ENCODE assay signal across 8 mouse cellular contexts in genomic region chr10:30810247-30810966, GRCm38 (mm10). TPM values are rescaled to one million over a fixed set of nuclear protein-coding genes. Genes with fewer than 3 reads are reported as not detected.
DNase-seq lines count a peak whose midpoint lies in the region; ATAC-seq and TF ChIP-seq lines count a peak whose summit lies in the region.

No protein-coding gene starts in this region.

- DNase-seq in layer of hippocampus, adult 2 months (ENCODE audit: low spot score in 2 of 2): no peak
- no peak for DNase-seq in layer of hippocampus, adult 11-12 months (ENCODE audit: low spot score)
- peak; percentile 43 for DNase-seq in cerebellum, adult 8-10 months
- DNase-seq in gastrocnemius, postnatal 14 days: peak; percentile 16
- no peak for DNase-seq in layer of hippocampus, postnatal 36 days

- intact Hi-C loops in gastrocnemius, postnatal 14 days (cut with DNase I; ENCODE audit: low total_unique reads): no loop called here

- H3K27me3 ChIP-seq in intestine, embryonic 16.5 days (replicated peaks; ENCODE audit: control insufficient read depth, insufficient read depth, low read length): no peaks in the 10 kb centered on the region
- H3K27me3 ChIP-seq in lung, embryonic 16.5 days (ENCODE audit: control insufficient read depth, insufficient read depth, low read depth, low read length): no peaks in the 10 kb centered on the region
- H3K27me3 ChIP-seq in stomach, embryonic 14.5 days (ENCODE audit: control insufficient read depth, insufficient read depth, low read length): no peaks in the 10 kb centered on the region

- no peak overlapping the region for H3K9ac ChIP-seq in intestine, embryonic 16.5 days (ENCODE audit: low read depth, low read length)
- H3K9ac ChIP-seq in lung, embryonic 16.5 days (ENCODE audit: low read length): peak overlapping the region; percentile 62; the same call in 1 of the 2 replicates
- no peak overlapping the region for H3K9ac ChIP-seq in stomach, embryonic 14.5 days (replicated peaks; ENCODE audit: low read depth, low read length)

- H3K27ac ChIP-seq in layer of hippocampus, adult 2 months: peak overlapping the region; percentile 76
- no peak overlapping the region for H3K27ac ChIP-seq in intestine, embryonic 16.5 days (ENCODE audit: low read length)
- no peak overlapping the region for H3K27ac ChIP-seq in lung, embryonic 16.5 days (ENCODE audit: low read length)
- no peak overlapping the region for H3K27ac ChIP-seq in stomach, embryonic 14.5 days (ENCODE audit: low read length)

- ATAC-seq in intestine, embryonic 16.5 days: peak; percentile 73
- peak; percentile 65 for ATAC-seq in lung, embryonic 16.5 days (ENCODE audit: low read depth)
- ATAC-seq in stomach, embryonic 14.5 days (ENCODE audit: insufficient number of reproducible peaks, insufficient read depth, low FRiP score, low read depth): peak; percentile 54; the same call in 1 of the 2 replicates

- H3K36me3 ChIP-seq in intestine, embryonic 16.5 days (ENCODE audit: control insufficient read depth, insufficient read depth, low read length): no peaks in the 10 kb centered on the region
- no peaks in the 10 kb centered on the region for H3K36me3 ChIP-seq in lung, embryonic 16.5 days (ENCODE audit: control insufficient read depth, insufficient read depth, low read length)
- H3K36me3 ChIP-seq in stomach, embryonic 14.5 days (ENCODE audit: control insufficient read depth, insufficient read depth, low read length): no peaks in the 10 kb centered on the region

- 35% methylated on average over 9 of the region's 9 CpGs for whole genome bisulfite sequencing in intestine, embryonic 16.5 days
- WGBS in lung, embryonic 16.5 days: 22% methylated on average over 9 of the region's 9 CpGs
- WGBS in stomach, embryonic 14.5 days: 30% methylated on average over 9 of the region's 9 CpGs

- TF ChIP-seq CTCF in layer of hippocampus, adult 2 months (conservative IDR thresholded peaks at IDR 0.05): no peak

- H3K4me2 ChIP-seq in intestine, embryonic 16.5 days (ENCODE audit: low read depth, low read length): peak overlapping the region; percentile 56
- H3K4me2 ChIP-seq in lung, embryonic 16.5 days (ENCODE audit: low read depth, low read length): peak overlapping the region; percentile 51
- peak overlapping the region; percentile 22 for H3K4me2 ChIP-seq in stomach, embryonic 14.5 days (replicated peaks; ENCODE audit: low read depth, low read length)

- H3K4me3 ChIP-seq in layer of hippocampus, adult 2 months: peak overlapping the region; percentile 78
- peak overlapping the region; percentile 56 for H3K4me3 ChIP-seq in intestine, embryonic 16.5 days (ENCODE audit: low read length)
- peak overlapping the region; percentile 52 for H3K4me3 ChIP-seq in lung, embryonic 16.5 days (ENCODE audit: low read length)
- H3K4me3 ChIP-seq in stomach, embryonic 14.5 days (ENCODE audit: low read depth, low read length): peak overlapping the region; percentile 31

- no peaks in the 10 kb centered on the region for H3K9me3 ChIP-seq in intestine, embryonic 16.5 days (ENCODE audit: control insufficient read depth, low read length)
- H3K9me3 ChIP-seq in lung, embryonic 16.5 days (ENCODE audit: control insufficient read depth, low read length): no peaks in the 10 kb centered on the region
- 0 out of 2 replicates have a peak, but pooled peaks cover 3% of the 10 kb centered on the region for H3K9me3 ChIP-seq in stomach, embryonic 14.5 days (ENCODE audit: control insufficient read depth, low read depth, low read length)

- H3K4me1 ChIP-seq in intestine, embryonic 16.5 days (ENCODE audit: control insufficient read depth, insufficient read depth, low read length): no peaks in the 10 kb centered on the region
- peaks cover 3% of the 10 kb centered on the region for H3K4me1 ChIP-seq in lung, embryonic 16.5 days (replicated peaks; ENCODE audit: control insufficient read depth, insufficient read depth, low read length)
- no peaks in the 10 kb centered on the region for H3K4me1 ChIP-seq in stomach, embryonic 14.5 days (ENCODE audit: control insufficient read depth, insufficient read depth, low read length)

RNA-seq across cellular contexts. Expression of gene Ncoa7, which starts 7.3 kb away (rescaled TPM):
- total RNA-seq in layer of hippocampus, adult 2 months (2021): 10 to 100 TPM; 98.8 to 99.0 TPM
- total RNA-seq in gastrocnemius, postnatal 14 days (2021): 1 to 10 TPM; 4.9 to 5.2 TPM
- polyA plus RNA-seq in intestine, embryonic 16.5 days (2015; fragmentation: Nextera tagmentation; extraction: Ambion mirVana): 8.1 and 9.4 TPM in 2 replicates
- 11.0 and 11.7 TPM in 2 replicates for polyA plus RNA-seq in lung, embryonic 16.5 days (2015; fragmentation: Nextera tagmentation; extraction: Ambion mirVana)
- 12.1 and 14.4 TPM in 2 replicates for polyA plus RNA-seq in stomach, embryonic 14.5 days (2014; fragmentation: Nextera tagmentation; extraction: Ambion mirVana)
- 100 to 1,000 TPM in 1 of 2 experiments, 10 to 100 TPM in 1; 99.7 to 105 TPM for total RNA-seq in layer of hippocampus, postnatal 36 days (2021)

RNA-seq across cellular contexts. Expression of gene Hey2, which starts 32.2 kb away (rescaled TPM):
- 1 to 10 TPM; 5.4 to 7.4 TPM for total RNA-seq in layer of hippocampus, adult 2 months (2021)
- 1 to 10 TPM in 1 of 2 experiments, under 1 TPM in 1; 0.73 to 1.0 TPM for total RNA-seq in gastrocnemius, postnatal 14 days (2021)
- 2.9 TPM in 2 replicates for polyA plus RNA-seq in intestine, embryonic 16.5 days (2015; fragmentation: Nextera tagmentation; extraction: Ambion mirVana)
- polyA plus RNA-seq in lung, embryonic 16.5 days (2015; fragmentation: Nextera tagmentation; extraction: Ambion mirVana): 2.9 and 3.7 TPM in 2 replicates
- 4.7 and 5.5 TPM in 2 replicates for polyA plus RNA-seq in stomach, embryonic 14.5 days (2014; fragmentation: Nextera tagmentation; extraction: Ambion mirVana)
- total RNA-seq in layer of hippocampus, postnatal 36 days (2021): 1 to 10 TPM; 5.4 to 8.0 TPM

Comparison
In these comparisons a context has a peak if more than half of its experiments do, and no peak if none do; other contexts are left out.
1. DNase-seq: peak in cerebellum, adult 8-10 months (single experiment) and gastrocnemius, postnatal 14 days (single experiment); none in layer of hippocampus, adult 2 months (0 of 2), layer of hippocampus, adult 11-12 months (single experiment) and layer of hippocampus, postnatal 36 days (0 of 2).
2. RNA of gene Ncoa7, which starts 7.3 kb away (total RNA-seq): 99.7 to 105 TPM in layer of hippocampus, postnatal 36 days and 98.8 to 99.0 TPM in layer of hippocampus, adult 2 months; 4.9 to 5.2 TPM in gastrocnemius, postnatal 14 days; every median in the first group is over 10 times any median in the second.
3. Peak in every context shown above with its lines, with median percentiles within 50 percentile points of each other: H3K4me3 ChIP-seq, ATAC-seq and H3K4me2 ChIP-seq.